Mouse (Mus musculus) thymus, adult 2 months (tissue): ENCODE data around the gene Ppp2r5c. TPM values are rescaled to one million over a fixed set of nuclear protein-coding genes. Genes with fewer than 3 reads are reported as not detected.

ENCODE experiments used
- DNase-seq: peaks from one replicate; pipeline ENCODE4 v3.0.0; 2021
- H3K27ac ChIP-seq: fragments of 200-500 bp; 2 replicates; pipeline ENCODE4 v1.5.1; 2012; ENCODE audit warnings: low read length, control low read depth; ENCODE audit not compliant: control insufficient read depth, insufficient read depth
- H3K27me3 ChIP-seq: fragments of 200-500 bp; 2 replicates; pipeline ENCODE4 v1.6.1; 2012; ENCODE audit warnings: mild to moderate bottlenecking, low read length, moderate library complexity, mixed read lengths; ENCODE audit not compliant: control insufficient read depth, insufficient read depth
- H3K36me3 ChIP-seq: fragments of 200-500 bp; 2 replicates; pipeline ENCODE4 v1.6.1; 2012; ENCODE audit warnings: mild to moderate bottlenecking, low read length, moderate library complexity; ENCODE audit not compliant: control insufficient read depth, insufficient read depth
- H3K4me1 ChIP-seq: fragments of 200-500 bp; replicated peaks from 2 replicates; pipeline ENCODE4 v1.6.1; 2012; ENCODE audit warnings: low read length; ENCODE audit not compliant: control insufficient read depth, insufficient read depth
- H3K4me3 ChIP-seq: fragments of 200-500 bp; 2 replicates; pipeline ENCODE4 v1.5.1; 2012; ENCODE audit warnings: mild to moderate bottlenecking, low read length, control low read depth, moderate library complexity; ENCODE audit not compliant: control insufficient read depth, insufficient read depth
- CTCF ChIP-seq: fragments of 200-500 bp; IDR thresholded peaks from 2 replicates; pipeline ENCODE4 v1.5.1; 2012; ENCODE audit warnings: mild to moderate bottlenecking, control low read depth, low read length, moderate library complexity, borderline replicate concordance; ENCODE audit not compliant: control insufficient read depth, poor library complexity, insufficient read depth; ENCODE audit errors: extremely low read depth
- POLR2A ChIP-seq: fragments of 200-500 bp; IDR thresholded peaks from 2 replicates; pipeline ENCODE4 v1.6.1; 2012; ENCODE audit warnings: mild to moderate bottlenecking, low read length, control low read depth, moderate library complexity; ENCODE audit not compliant: control insufficient read depth, poor library complexity, insufficient read depth; ENCODE audit errors: extremely low read depth
- WGBS: fragments of 180-500 bp; shearing (Covaris S2); methylation state at CpG from one replicate; pipeline ENCODE4 v1.1.7; 2018; 5-methylcytosine and 5-hydroxymethylcytosine counted together
- polyA plus RNA-seq: library from polyadenylated mRNA; depleted of rRNA; stranded (reverse); fragments of >200 nt; gene quantifications from 2 replicates; pipeline ENCODE4 v1.2.3, GENCODE M21; 2012

Gene Ppp2r5c
- polyA plus RNA-seq, 1 experiment = 83.7 TPM

DNA sequence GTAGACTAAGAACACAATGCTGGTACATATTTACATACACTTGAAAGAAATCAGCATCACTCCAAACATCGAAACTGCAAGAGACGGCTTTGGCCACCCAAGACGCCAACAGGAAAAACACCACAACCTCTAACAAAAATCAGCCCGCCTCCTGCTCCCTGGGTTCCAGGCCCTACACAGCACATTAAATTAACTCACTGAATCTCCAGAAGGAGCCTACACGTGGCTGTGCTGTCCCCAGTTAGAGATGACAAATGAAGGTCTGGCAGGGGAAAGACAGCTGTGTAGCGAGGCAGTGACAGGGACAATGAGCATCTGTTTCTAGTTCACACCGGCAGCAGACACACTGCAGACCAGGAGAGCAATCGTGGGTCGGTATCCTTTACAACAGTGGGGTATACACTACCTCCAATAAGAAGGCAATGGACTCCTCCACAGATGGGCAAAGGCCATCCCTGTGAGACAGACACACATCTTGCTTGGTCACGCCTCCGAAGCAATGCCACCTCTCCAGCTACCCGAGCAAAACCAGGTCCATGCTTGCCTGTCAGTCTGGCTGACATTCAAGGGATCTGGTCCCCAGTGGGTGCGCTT lies 20.4 kb upstream of the Ppp2r5c start:
- Histone ChIP-seq H3K36me3 (no peaks in the 10 kb centered on the region), H3K27me3 (no peaks in the 10 kb centered on the region), H3K4me3 (no peak overlapping the region), H3K4me1 (no peaks in the 10 kb centered on the region), H3K27ac (no peak overlapping the region)
- WGBS = 88% methylated on average over 13 of the region's 13 CpGs
- TF ChIP-seq CTCF (no peak), POLR2A (no peak)
- no peak for DNase-seq

DNA sequence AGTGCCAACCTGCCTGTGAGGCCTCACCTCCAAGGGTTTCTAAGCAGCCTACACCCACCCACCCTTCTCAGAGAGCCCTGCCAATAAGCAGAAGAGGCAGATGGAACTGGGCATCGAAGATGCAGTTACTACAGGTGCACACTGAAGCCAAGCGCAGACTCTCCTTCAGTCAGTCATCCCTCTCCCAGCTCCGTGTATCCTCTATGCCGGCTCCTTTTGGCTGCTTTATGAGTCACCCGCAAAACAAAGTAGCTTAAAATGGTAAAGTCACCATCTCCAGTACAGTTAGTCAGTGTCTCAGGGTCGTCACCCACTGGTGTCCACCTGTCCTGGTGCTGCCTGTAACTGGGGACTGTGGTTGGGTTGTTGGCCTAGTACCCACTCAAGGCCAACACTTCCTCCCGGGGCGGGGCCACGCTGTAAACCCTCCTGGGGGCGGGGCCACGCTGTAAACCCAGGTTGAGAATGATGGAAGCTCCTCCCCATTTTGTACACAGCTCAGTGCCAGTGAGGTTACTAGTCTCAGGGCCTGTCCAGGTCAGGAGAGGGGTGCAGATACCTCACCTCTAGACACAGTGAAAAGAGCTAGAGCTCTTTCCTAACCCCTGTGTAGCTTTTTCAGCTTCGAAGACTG lies 17.5 kb upstream of the Ppp2r5c start:
- Histone ChIP-seq H3K36me3 (no peaks in the 10 kb centered on the region), H3K4me3 (no peak overlapping the region), H3K27me3 (no peaks in the 10 kb centered on the region; the same call in 1 of the 2 replicates), H3K4me1 (no peaks in the 10 kb centered on the region), H3K27ac (no peak overlapping the region)
- 81% methylated on average over 12 of the region's 12 CpGs for WGBS
- DNase-seq = no peak
- TF ChIP-seq CTCF = no peak
- TF ChIP-seq POLR2A = no peak

DNA sequence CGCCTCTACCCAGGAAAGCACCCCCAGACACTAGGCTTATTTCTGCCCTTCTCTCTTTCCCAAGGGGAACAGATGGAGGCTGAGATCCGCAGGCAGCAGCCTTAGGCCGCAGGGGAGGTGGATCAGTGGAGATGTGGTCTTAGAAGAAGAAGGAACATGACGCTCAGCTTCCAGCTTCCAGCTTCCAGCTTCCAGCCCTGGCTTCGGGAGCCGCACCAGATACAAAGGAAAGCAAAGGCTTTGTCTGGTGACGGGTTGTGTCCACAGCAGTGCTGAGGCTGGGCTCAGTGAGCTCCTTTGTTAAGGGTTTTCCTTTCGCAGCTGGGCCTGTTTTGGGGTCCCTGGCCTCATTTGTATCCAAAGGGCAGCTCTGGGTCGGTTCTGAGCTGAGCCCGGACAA lies 16.9 kb upstream of the Ppp2r5c start:
- TF ChIP-seq POLR2A (no peak), CTCF (no peak)
- 94% methylated on average over 10 of the region's 10 CpGs for WGBS
- no peak overlapping the region for H3K4me3 ChIP-seq
- H3K36me3 ChIP-seq = no peaks in the 10 kb centered on the region
- DNase-seq = no peak
- no peaks in the 10 kb centered on the region; the same call in 1 of the 2 replicates for H3K27me3 ChIP-seq
- no peaks in the 10 kb centered on the region for H3K4me1 ChIP-seq
- H3K27ac ChIP-seq = no peak overlapping the region

DNA sequence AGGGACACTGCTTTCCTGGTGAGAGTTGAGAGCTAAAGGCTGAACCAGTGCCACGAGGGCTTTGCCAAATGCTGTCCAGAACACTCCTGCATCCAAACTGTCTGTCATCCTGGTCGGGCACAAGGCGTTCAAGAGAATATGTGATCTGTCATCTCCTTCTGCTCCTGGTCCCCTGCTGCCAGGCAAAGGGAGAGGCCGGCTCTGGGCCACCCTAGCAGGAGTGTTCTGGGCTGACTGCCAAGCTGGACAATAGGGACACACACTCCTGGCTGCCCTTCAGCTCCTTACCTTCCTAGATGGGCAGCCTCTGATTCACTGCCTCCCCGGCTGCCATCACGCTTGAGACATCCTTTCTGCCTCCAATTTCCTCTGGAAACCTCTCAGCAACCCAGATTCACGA lies 15.1 kb upstream of the Ppp2r5c start:
- 74% methylated on average over 7 of the region's 7 CpGs for WGBS
- no peaks in the 10 kb centered on the region; the same call in 1 of the 2 replicates for H3K27me3 ChIP-seq
- 0 out of 2 replicates have a peak, but pooled peaks cover 2% of the 10 kb centered on the region for H3K4me1 ChIP-seq
- no peak overlapping the region for H3K27ac ChIP-seq
- no peak overlapping the region for H3K4me3 ChIP-seq
- TF ChIP-seq POLR2A (no peak), CTCF (no peak)
- H3K36me3 ChIP-seq = no peaks in the 10 kb centered on the region
- no peak for DNase-seq

DNA sequence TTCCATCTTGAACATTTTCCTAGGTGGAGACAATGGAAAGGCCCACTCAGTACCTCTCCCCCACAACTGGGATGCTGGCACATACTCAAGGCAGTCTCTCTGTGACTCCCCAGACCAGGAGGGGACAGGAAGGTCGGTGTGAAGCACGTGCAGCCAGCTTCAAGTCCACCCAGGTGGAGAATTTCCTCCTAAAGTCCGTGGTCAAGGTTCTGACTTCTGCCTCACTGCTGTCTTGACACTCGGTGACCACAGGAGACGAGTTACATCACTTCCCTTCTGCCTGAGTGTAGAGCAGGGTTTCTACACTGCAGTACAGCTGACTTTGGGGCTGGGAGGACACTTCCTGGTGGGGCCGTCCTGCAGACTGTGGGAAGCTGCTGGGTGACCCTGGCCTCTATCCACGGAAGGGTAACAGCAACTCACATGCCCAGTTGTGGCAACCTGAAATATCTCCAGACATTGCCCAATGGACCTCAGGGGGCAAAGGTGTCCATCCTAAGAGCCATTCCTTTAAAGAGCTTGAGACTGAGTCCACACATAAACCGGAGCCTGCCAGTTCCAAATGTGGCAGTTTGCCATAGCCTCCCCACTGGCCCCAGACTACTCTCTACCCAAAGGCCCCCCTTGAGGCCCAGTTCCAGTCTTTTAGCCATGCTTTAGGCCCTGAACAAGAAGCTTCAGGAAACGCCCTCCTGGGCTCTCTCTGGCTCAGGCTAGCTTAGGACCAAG lies 10.1 kb upstream of the Ppp2r5c start:
- Histone ChIP-seq H3K36me3 (no peaks in the 10 kb centered on the region), H3K27ac (no peak overlapping the region), H3K4me1 (0 out of 2 replicates have a peak, but pooled peaks cover 3% of the 10 kb centered on the region), H3K4me3 (no peak overlapping the region), H3K27me3 (no peaks in the 10 kb centered on the region; the same call in 1 of the 2 replicates)
- TF ChIP-seq CTCF (no peak), POLR2A (no peak)
- no peak for DNase-seq
- WGBS = 28% methylated on average over 9 of the region's 9 CpGs

DNA sequence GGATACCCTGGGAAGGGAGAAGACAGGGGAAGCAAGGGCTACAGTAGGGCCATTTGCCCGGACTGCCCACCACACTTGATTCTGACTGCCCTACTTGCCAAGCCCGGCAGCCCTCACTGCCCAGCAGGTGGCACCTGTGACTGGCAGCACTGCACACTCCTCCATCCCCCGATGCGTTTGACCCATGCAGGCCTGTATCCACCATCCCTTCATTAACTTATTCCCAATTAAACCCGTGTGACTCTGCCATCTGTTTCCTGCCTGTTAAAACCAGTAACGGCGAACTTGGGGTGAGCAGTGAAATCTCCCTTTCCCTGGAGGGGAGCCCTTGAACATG lies 9.6 kb upstream of the Ppp2r5c start:
- TF ChIP-seq POLR2A = no peak
- 0 out of 2 replicates have a peak, but pooled peaks have one; percentile 24 for TF ChIP-seq CTCF
- WGBS = 42% methylated on average over 7 of the region's 7 CpGs
- Histone ChIP-seq H3K27ac (no peak overlapping the region), H3K4me3 (no peak overlapping the region), H3K36me3 (no peaks in the 10 kb centered on the region), H3K27me3 (no peaks in the 10 kb centered on the region; the same call in 1 of the 2 replicates), H3K4me1 (0 out of 2 replicates have a peak, but pooled peaks cover 3% of the 10 kb centered on the region)
- no peak for DNase-seq
